Mouse (Mus musculus): ENCODE data around the gene Dcp1a. TPM values are rescaled to one million over a fixed set of nuclear protein-coding genes. Genes with fewer than 3 reads are reported as not detected.
A peak's percentile ranks its signal among the peaks of the same experiment; 100 is the strongest.

The Dcp1a gene
- polyA plus RNA-seq, 1 experiment from 2014 or later = 16.2 TPM

Small RNA genes within 50 kb of the gene (microRNA-seq; reads per million reads assigned to microRNA genes)
- gene Mir3076 = 3.6 reads per million, percentile 14 among the genes with 10 or more reads in this experiment

Other genes with a start within 250 kb of the Dcp1a start
- gene Cacna1d, start 11.9 kb downstream of the Dcp1a start, polyA plus RNA-seq (2015; fragmentation: Nextera tagmentation; extraction: Ambion mirVana) = 9.4 and 11.5 TPM in 2 replicates
- gene Tkt, start 68.8 kb downstream of the Dcp1a start, polyA plus RNA-seq (2015; fragmentation: Nextera tagmentation; extraction: Ambion mirVana) = 270 and 288 TPM in 2 replicates
- 35.2 and 41.8 TPM in 2 replicates for gene Prkcd, start 146.7 kb downstream of the Dcp1a start, polyA plus RNA-seq (2015; fragmentation: Nextera tagmentation; extraction: Ambion mirVana)
- 9.0 and 9.6 TPM in 2 replicates for gene Rft1, start 174.8 kb downstream of the Dcp1a start, polyA plus RNA-seq (2015; fragmentation: Nextera tagmentation; extraction: Ambion mirVana)
- 13.7 and 16.0 TPM in 2 replicates for gene Sfmbt1, start 235.3 kb downstream of the Dcp1a start, polyA plus RNA-seq (2015; fragmentation: Nextera tagmentation; extraction: Ambion mirVana)